Mouse (Mus musculus) liver, embryonic 15.5 days (tissue): Measurements from ENCODE around the gene 4930469K13Rik. TPM values are rescaled to one million over a fixed set of nuclear protein-coding genes. Genes with fewer than 3 reads are reported as not detected.
A peak's percentile ranks its signal among the peaks of the same experiment; 100 is the strongest.

Experiments
- ATAC-seq: fragments of 200-750 bp; cut with Nextera tagmentation; 2 replicates; pipeline ENCODE4 v1.8.0; 2017; ENCODE audit warnings: moderate number of reproducible peaks, mild to moderate bottlenecking, moderate library complexity; ENCODE audit not compliant: insufficient read depth
- H3K27ac ChIP-seq: fragments of 300-500 bp; sonication (generic); replicated peaks from 2 replicates; pipeline ENCODE4 v1.5.1; 2015; ENCODE audit warnings: mild to moderate bottlenecking, inconsistent platforms
- H3K27me3 ChIP-seq: fragments of 300-500 bp; sonication (generic); 2 replicates; pipeline ENCODE4 v1.6.1; 2015; ENCODE audit warnings: mild to moderate bottlenecking, inconsistent platforms
- H3K36me3 ChIP-seq: fragments of 300-500 bp; sonication (generic); replicated peaks from 2 replicates; pipeline ENCODE4 v1.6.1; 2015; ENCODE audit warnings: moderate library complexity, mild to moderate bottlenecking, inconsistent platforms
- H3K4me1 ChIP-seq: fragments of 300-500 bp; sonication (generic); replicated peaks from 2 replicates; pipeline ENCODE4 v1.6.1; 2015; ENCODE audit warnings: inconsistent platforms
- H3K4me2 ChIP-seq: fragments of 300-500 bp; sonication (generic); 2 replicates; pipeline ENCODE4 v1.6.1; 2015; ENCODE audit warnings: moderate library complexity, mild to moderate bottlenecking, inconsistent platforms
- H3K4me3 ChIP-seq: fragments of 300-500 bp; sonication (generic); replicated peaks from 2 replicates; pipeline ENCODE4 v1.5.1; 2015; ENCODE audit warnings: mild to moderate bottlenecking, inconsistent platforms
- H3K9ac ChIP-seq: fragments of 300-500 bp; sonication (generic); 2 replicates; pipeline ENCODE4 v1.6.1; 2015; ENCODE audit warnings: moderate library complexity, mild to moderate bottlenecking, inconsistent platforms
- H3K9me3 ChIP-seq: fragments of 300-500 bp; sonication (generic); replicated peaks from 2 replicates; pipeline ENCODE4 v1.6.1; 2016; ENCODE audit warnings: inconsistent platforms
- WGBS: fragments of 180-500 bp; shearing (Covaris S2); methylation state at CpG from one replicate; pipeline ENCODE4 v1.1.7; 2015; ENCODE audit warnings: mixed read lengths; ENCODE audit not compliant: insufficient replicate concordance; 5-methylcytosine and 5-hydroxymethylcytosine counted together
- polyA plus RNA-seq: library from polyadenylated mRNA; unstranded; fragments of >200 nt; fragmentation: Nextera tagmentation; extraction: Ambion mirVana; gene quantifications from 2 replicates; pipeline ENCODE4 v1.2.1, GENCODE M21; 2015

Gene 4930469K13Rik
- polyA plus RNA-seq, 1 experiment from 2014 or later = not detected

DNA sequence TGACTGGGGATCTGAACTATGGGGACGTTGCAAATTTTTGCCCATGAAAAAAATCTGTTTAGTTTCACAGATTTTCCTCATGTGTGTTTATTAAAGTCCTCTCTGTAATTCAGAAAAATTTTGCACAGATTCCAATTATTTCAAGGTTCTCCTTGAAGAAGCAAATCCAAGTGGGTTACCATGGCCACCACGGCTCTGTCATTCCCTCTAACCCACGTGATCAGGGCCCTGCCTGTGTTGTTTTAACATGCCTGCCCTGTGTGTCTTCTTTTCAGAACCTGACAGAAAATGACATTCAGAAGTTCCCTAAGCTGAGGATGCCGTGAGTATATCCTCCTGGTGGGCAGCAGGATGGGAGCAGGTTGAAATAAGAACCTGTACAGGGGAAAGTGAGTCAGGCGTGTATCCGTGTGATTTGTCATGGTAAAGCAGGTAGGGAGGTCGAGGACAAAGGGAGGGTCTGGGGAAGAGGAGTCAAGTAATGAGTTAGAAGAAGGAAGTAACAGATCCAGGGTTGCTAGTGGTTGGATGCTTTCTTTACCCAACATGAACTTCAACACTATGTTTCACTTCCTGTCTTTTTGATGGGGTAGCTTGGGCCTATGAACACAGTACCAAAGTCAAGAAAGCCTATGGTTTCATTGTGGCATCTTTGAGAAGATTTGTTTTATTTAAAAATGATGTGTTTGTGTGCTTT is 44.2 kb downstream of the 4930469K13Rik start:
- Histone ChIP-seq H3K27ac (no peak overlapping the region), H3K36me3 (no peaks in the 10 kb centered on the region), H3K4me1 (peaks cover 10% of the 10 kb centered on the region), H3K4me2 (no peak overlapping the region), H3K9ac (no peak overlapping the region), H3K27me3 (no peaks in the 10 kb centered on the region), H3K9me3 (no peaks in the 10 kb centered on the region), H3K4me3 (no peak overlapping the region)
- ATAC-seq = no peak
- 59% methylated on average over 7 of the region's 7 CpGs for WGBS

DNA sequence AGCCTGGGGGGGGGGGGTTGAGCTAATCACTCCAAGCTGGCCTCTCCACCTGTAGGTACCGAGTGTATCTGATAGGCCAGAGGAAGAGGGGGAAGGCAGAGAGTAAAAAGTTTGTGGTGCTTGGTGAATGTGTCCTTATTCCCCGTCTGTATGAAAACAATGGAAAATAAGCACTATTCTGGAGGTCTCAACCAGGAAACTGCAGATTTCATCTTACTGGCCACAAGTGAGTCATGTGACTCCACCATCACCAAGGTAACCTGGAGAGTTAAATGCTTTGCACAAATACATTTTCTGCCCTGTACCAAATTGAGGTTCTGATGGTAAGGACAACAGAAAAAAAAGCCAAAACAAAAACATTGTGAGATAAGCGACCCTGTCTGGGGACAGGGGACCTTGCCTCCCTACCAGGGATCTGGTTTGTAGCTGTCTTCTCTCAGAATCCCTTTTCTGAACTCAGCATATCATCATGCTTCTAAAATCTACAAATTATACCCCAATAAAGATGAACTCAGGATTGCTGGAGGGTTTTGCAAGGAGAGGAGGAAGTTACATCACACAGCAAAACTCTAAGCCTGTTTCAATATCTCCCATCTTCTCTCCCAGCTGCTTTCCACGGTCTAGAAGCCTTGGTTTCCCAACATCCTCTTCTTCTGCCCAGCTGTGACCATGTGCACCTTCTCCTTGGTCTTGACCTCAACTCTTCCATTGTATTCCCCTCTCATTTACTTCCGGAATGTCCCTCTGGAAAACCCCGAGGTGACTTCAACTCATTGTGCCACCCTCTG is 45.1 kb downstream of the 4930469K13Rik start:
- no peak overlapping the region for H3K4me2 ChIP-seq
- WGBS = 48% methylated on average over 6 of the region's 6 CpGs
- H3K27me3 ChIP-seq = no peaks in the 10 kb centered on the region
- no peaks in the 10 kb centered on the region for H3K9me3 ChIP-seq
- H3K4me1 ChIP-seq = peaks cover 3% of the 10 kb centered on the region; the same call in 1 of the 2 replicates
- H3K27ac ChIP-seq = no peak overlapping the region
- no peak overlapping the region for H3K9ac ChIP-seq
- no peak overlapping the region for H3K4me3 ChIP-seq
- no peaks in the 10 kb centered on the region for H3K36me3 ChIP-seq
- ATAC-seq = no peak

DNA sequence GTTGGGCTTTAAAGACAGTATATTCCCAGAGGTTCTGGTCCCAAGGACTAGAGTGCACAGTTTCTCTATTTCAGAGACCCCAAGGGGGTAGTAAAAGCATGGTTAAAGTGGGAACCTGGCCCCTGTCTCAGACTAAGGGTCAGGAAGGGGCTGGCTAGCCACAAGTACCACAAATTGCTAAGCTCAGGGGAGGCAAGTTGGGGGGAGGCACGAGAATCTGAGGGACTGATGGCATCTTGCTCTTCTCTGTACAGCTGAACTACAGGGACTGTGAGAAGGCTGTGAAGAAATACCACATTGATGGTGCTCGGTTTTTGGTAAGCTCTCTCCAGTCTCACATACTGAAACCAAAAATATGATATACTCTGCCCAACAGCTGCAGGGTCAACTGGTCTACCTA is 47.7 kb downstream of the 4930469K13Rik start:
- Histone ChIP-seq H3K4me1 (peaks cover 3% of the 10 kb centered on the region; the same call in 1 of the 2 replicates), H3K36me3 (no peaks in the 10 kb centered on the region), H3K27ac (no peak overlapping the region), H3K9me3 (no peaks in the 10 kb centered on the region), H3K9ac (no peak overlapping the region), H3K4me2 (no peak overlapping the region), H3K27me3 (no peaks in the 10 kb centered on the region), H3K4me3 (no peak overlapping the region)
- 8% methylated on average over 2 of the region's 2 CpGs for WGBS
- ATAC-seq = no peak

DNA sequence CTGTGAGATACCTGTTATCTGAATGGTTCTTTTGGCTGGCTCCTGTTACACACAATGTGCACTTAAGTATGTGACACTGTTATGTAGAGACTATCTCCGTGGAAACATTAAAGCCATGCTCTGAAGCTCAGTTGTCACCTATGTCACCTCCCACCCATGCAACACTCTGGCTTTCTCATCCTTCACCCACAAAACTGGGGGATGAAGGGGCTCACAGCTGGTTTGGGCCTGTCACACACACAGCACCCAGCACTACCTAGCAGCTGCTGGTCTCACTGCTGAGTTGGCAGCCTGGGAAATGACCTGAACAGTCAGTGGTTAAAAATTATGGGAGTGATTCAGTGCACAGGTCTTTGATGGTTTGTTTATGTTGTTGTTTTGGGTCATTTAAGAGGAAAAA is 48.3 kb downstream of the 4930469K13Rik start:
- Histone ChIP-seq H3K4me2 (peak overlapping the region; percentile 11; the same call in 1 of the 2 replicates), H3K36me3 (no peaks in the 10 kb centered on the region), H3K27me3 (no peaks in the 10 kb centered on the region), H3K27ac (no peak overlapping the region), H3K9ac (no peak overlapping the region), H3K4me1 (peaks cover 3% of the 10 kb centered on the region; the same call in 1 of the 2 replicates), H3K4me3 (no peak overlapping the region), H3K9me3 (no peaks in the 10 kb centered on the region)
- no peak for ATAC-seq
- 54% methylated on average over 1 of the region's 1 CpGs for WGBS

DNA sequence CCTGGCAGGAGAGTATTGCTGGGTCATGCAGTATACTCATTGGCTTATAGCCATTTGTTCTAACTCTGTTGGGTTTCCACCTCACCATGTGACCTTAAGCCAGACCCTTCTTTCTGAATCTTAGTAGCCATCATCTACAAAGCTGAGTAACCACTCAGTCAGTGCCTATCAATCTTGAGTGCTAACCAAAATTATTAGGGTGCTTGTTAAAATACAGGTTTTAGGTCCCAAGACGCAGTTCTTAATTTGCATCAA is 49.3 kb downstream of the 4930469K13Rik start:
- Histone ChIP-seq H3K4me2 (peak overlapping the region; percentile 27; the same call in 1 of the 2 replicates), H3K27me3 (no peaks in the 10 kb centered on the region), H3K36me3 (no peaks in the 10 kb centered on the region), H3K4me3 (peak overlapping the region; percentile 14; the same call in 1 of the 2 replicates), H3K4me1 (peaks cover 3% of the 10 kb centered on the region; the same call in 1 of the 2 replicates), H3K9me3 (no peaks in the 10 kb centered on the region), H3K9ac (no peak overlapping the region), H3K27ac (no peak overlapping the region)
- 75% methylated on average over 1 of the region's 1 CpGs for WGBS
- ATAC-seq = no peak

DNA sequence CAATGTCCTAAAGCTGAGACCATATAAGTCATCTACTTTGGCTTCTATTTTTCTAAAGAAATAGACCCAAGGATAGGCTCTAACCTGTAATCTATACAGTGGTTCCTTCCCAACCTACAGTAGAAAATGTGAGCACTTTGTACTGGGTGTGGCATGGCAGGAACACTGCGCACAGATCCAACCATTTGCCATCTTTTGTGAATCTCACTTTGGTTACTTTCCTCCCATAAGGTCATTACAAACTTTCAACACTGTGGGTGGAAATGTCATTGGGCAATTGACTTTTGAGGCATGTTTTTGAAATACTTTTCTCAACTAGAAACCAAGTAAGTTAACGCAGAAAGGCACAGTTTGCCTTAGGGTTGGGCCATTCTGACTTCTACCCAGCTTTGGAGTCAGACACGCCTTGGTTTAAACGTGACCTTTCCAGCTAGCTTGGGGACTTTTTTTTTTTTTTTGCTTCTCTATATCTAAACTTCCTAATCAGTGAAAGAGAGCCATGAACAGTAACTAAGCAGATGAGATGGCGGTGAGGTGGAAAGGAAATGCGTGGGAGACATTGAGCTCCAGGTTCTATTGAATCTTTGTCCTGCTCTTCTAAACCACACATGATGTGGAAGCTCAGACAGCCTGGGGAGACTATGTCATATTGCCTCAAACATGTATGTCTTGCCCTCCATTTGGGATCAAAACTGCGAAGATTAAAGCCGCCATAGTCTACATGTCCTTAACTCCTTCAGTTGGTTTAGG is 49.8 kb downstream of the 4930469K13Rik start:
- no peak for ATAC-seq
- Histone ChIP-seq H3K4me2 (peak overlapping the region; percentile 27; the same call in 1 of the 2 replicates), H3K36me3 (no peaks in the 10 kb centered on the region), H3K4me3 (peak overlapping the region; percentile 28), H3K27ac (no peak overlapping the region; the same call in 1 of the 2 replicates), H3K9me3 (no peaks in the 10 kb centered on the region), H3K27me3 (no peaks in the 10 kb centered on the region), H3K9ac (no peak overlapping the region), H3K4me1 (peaks cover 3% of the 10 kb centered on the region; the same call in 1 of the 2 replicates)
- WGBS = 65% methylated on average over 8 of the region's 8 CpGs

DNA sequence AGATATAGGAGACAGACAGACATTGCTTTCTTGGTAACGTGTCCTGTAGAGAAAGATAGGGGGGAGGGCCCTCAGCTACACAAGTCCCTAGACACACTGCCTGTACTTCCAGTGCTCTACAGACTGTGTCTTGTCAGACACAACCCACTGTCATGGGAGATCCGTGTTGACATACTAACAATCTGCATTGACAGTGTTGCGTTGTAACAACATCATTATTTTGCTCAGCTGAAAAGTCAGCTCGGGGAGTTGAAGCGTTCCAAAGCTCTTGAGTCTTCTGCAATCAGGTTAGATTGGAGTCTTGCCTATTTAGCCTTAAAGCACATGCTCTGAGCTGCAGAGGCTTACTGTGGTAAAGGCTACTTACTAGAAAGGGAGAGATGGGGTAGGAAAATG is 50.8 kb downstream of the 4930469K13Rik start:
- H3K9me3 ChIP-seq = no peaks in the 10 kb centered on the region
- peak overlapping the region; percentile 16; the same call in 1 of the 2 replicates for H3K27ac ChIP-seq
- no peak overlapping the region for H3K9ac ChIP-seq
- no peaks in the 10 kb centered on the region for H3K4me1 ChIP-seq
- no peaks in the 10 kb centered on the region for H3K36me3 ChIP-seq
- no peaks in the 10 kb centered on the region for H3K27me3 ChIP-seq
- no peak for ATAC-seq
- 46% methylated on average over 5 of the region's 5 CpGs for WGBS
- H3K4me2 ChIP-seq = peak overlapping the region; percentile 13; the same call in 1 of the 2 replicates
- H3K4me3 ChIP-seq = peak overlapping the region; percentile 28

DNA sequence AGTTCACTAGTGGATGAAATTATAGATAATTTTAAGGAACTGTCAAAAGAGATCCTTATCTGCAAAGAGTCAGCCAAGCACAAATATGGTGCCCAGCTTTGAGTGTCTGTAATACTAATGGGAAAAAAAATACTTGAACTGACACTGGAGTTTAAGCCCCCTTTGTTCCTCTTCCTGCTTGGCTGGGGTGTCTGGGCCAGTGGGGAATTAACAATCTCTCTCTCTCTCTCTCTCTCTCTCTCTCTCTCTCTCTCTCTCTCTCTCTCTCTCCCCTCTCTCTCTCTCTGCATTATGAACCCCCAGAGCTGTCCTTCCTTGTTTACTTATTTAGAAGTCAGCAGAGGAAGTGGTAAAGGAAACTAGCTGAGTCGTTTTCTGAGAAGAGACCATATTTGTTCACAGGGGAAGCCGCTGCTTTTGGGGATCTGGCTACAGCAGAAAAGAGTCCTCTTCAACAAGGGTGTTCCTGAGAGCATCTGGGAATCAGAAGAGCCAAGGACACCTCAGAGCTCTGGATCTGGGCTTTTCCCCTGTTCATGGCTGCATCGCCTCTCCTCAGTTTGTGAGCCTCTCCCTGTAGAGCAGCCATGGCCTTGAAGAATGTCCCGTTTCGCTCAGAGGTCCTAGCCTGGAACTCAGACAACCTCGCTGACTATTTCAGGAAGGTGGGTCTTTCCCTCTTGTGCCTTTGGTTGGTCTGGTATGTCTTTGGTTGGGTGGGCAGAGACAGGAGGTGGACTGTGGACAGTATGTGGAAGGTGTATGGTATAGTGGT is 51.4 kb downstream of the 4930469K13Rik start, which contains the start of gene Lcp2:
TSS of gene Lcp2 (plus strand) at position 154 of the 775 bp plus-strand sequence.
- 26% methylated on average over 6 of the region's 6 CpGs for WGBS
- Histone ChIP-seq H3K27me3 (no peaks in the 10 kb centered on the region), H3K4me1 (no peaks in the 10 kb centered on the region), H3K4me3 (peak within 1 kb of the TSS; percentile 28), H3K9ac (no peak within 1 kb of the TSS), H3K4me2 (peak within 1 kb of the TSS; percentile 13; the same call in 1 of the 2 replicates), H3K27ac (peak within 1 kb of the TSS; percentile 24; the same call in 1 of the 2 replicates), H3K9me3 (no peaks in the 10 kb centered on the region), H3K36me3 (no peaks in the 10 kb centered on the region)
- no peak for ATAC-seq

DNA sequence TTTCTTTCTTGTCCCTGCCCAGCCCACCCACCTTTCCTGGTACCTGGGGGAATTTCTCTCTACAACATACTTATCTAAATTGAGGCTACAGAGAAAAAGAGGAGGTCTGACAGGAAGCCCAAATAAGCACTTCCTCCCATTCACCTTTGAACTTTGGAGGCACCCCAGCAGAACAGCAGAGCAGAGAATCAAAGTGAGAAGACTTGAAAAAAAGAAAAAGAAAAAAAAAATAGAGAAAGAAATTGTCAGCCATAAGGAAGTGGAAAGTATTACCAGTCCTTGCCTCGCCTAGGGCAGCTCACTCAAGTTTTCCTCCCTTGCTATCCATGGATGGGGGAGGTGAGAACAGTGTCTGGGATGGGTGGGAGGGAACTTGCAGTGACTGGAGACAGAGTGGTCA is 55.5 kb downstream of the 4930469K13Rik start:
- 48% methylated on average over 1 of the region's 1 CpGs for WGBS

DNA sequence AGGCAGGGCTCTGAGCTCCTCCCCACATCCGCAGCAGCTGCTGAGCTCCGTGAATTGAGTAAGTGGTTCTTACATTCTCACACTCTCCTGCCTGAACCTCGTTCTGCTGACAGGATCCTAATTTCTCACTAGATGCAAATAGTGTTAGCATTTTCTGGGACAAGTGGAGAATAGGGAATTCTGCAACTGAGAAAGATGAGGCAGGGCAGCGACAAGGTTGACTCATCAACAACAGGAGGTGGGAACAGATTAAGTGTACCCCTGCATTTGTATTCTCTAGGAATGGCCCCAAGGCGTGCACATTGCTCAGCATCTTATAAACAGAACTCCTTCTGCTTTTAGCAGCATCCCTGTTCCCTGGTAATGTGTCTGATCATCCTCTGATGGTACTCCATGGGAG is 58.3 kb downstream of the 4930469K13Rik start:
- Histone ChIP-seq H3K27me3 (no peaks in the 10 kb centered on the region), H3K9me3 (no peaks in the 10 kb centered on the region), H3K9ac (no peak overlapping the region), H3K4me1 (no peaks in the 10 kb centered on the region), H3K36me3 (no peaks in the 10 kb centered on the region), H3K27ac (no peak overlapping the region), H3K4me3 (no peak overlapping the region), H3K4me2 (no peak overlapping the region)
- ATAC-seq = no peak
- WGBS = 75% methylated on average over 5 of the region's 5 CpGs

More for the DNA sequence above, 55.5 kb downstream of the 4930469K13Rik start:
- Histone ChIP-seq H3K27me3 (no peaks in the 10 kb centered on the region), H3K4me3 (no peak overlapping the region), H3K9me3 (no peaks in the 10 kb centered on the region), H3K4me1 (no peaks in the 10 kb centered on the region), H3K27ac (no peak overlapping the region), H3K36me3 (no peaks in the 10 kb centered on the region), H3K4me2 (no peak overlapping the region), H3K9ac (no peak overlapping the region)
- no peak for ATAC-seq
